Mouse (Mus musculus) MEL (cell line): Measurements from ENCODE around the gene Fosl2. TPM values are rescaled to one million over a fixed set of nuclear protein-coding genes. Genes with fewer than 3 reads are reported as not detected.

Experiments used
- DNase-seq: peaks from one replicate; pipeline ENCODE4 v3.0.0; 2011; ENCODE audit warnings: low read depth, low spot score
- H3K27ac ChIP-seq: 2 replicates; pipeline ENCODE4 v1.5.1; 2012; ENCODE audit warnings: low read depth, mild to moderate bottlenecking, control low read depth, low read length, moderate library complexity; ENCODE audit not compliant: control insufficient read depth
- H3K27me3 ChIP-seq, 2 experiments: fragments of 150-350 bp in 1 of 2; sonication (generic) in 1 of 2; 2 replicates each; pipeline ENCODE4 v1.6.1; 2012; ENCODE audit warnings: low read length in 2 of 2, mild to moderate bottlenecking in 2 of 2, improper control_type of control experiment in 1 of 2, moderate library complexity in 1 of 2; ENCODE audit not compliant: insufficient read depth in 2 of 2, control insufficient read depth in 1 of 2
- H3K36me3 ChIP-seq, 2 experiments: 2 replicates each; pipeline ENCODE4 v1.6.1; 2012 to 2014; ENCODE audit warnings: low read length in 2 of 2, improper control_type of control experiment in 1 of 2, inconsistent platforms in 1 of 2, mild to moderate bottlenecking in 1 of 2; ENCODE audit not compliant: insufficient read depth in 2 of 2, control insufficient read depth in 1 of 2
- H3K4me1 ChIP-seq, 2 experiments: fragments of 150-350 bp in 1 of 2; sonication (generic) in 1 of 2; 2 replicates each; pipeline ENCODE4 v1.6.1; 2012; ENCODE audit warnings: low read length in 2 of 2, improper control_type of control experiment in 1 of 2, mild to moderate bottlenecking in 1 of 2; ENCODE audit not compliant: insufficient read depth in 2 of 2, control insufficient read depth in 1 of 2
- H3K4me3 ChIP-seq, 2 experiments: fragments of 150-350 bp in 1 of 2; sonication (generic) in 1 of 2; 2 replicates each; pipeline ENCODE4 v1.5.1; 2012; ENCODE audit warnings: low read depth in 2 of 2, low read length in 2 of 2, mild to moderate bottlenecking in 2 of 2, moderate library complexity in 2 of 2, control low read depth in 1 of 2, improper control_type of control experiment in 1 of 2; ENCODE audit not compliant: control insufficient read depth in 1 of 2, insufficient read depth in 1 of 2
- H3K79me2 ChIP-seq: 2 replicates; pipeline ENCODE4 v1.6.1; 2012; ENCODE audit warnings: mild to moderate bottlenecking, low read length, moderate library complexity; ENCODE audit not compliant: control insufficient read depth, poor library complexity, insufficient read depth
- H3K9ac ChIP-seq: 2 replicates; pipeline ENCODE4 v1.6.1; 2012; ENCODE audit warnings: low read depth, mild to moderate bottlenecking, control low read depth, low read length, moderate library complexity; ENCODE audit not compliant: control insufficient read depth, poor library complexity, severe bottlenecking
- H3K9me3 ChIP-seq: fragments of 150-350 bp; sonication (generic); replicated peaks from 2 replicates; pipeline ENCODE4 v1.6.1; 2012; ENCODE audit warnings: mild to moderate bottlenecking, low read length, improper control_type of control experiment, moderate library complexity; ENCODE audit not compliant: insufficient read depth
- BHLHE40 ChIP-seq: IDR thresholded peaks from 2 replicates; pipeline ENCODE4 v1.6.1; 2012; ENCODE audit warnings: low read depth, mild to moderate bottlenecking, inconsistent platforms, low read length, improper control_type of control experiment, borderline replicate concordance
- CTCF ChIP-seq, 3 experiments: IDR thresholded peaks in 2 of 3; conservative IDR thresholded peaks in 1 of 3; 2 replicates each; pipeline ENCODE4 v1.5.1; 2011 to 2012; ENCODE audit warnings: low read length in 3 of 3, low read depth in 2 of 3, mild to moderate bottlenecking in 2 of 3, improper control_type of control experiment in 1 of 3, inconsistent platforms in 1 of 3, mixed read lengths in 1 of 3, moderate library complexity in 1 of 3; ENCODE audit not compliant: control insufficient read depth in 1 of 3, insufficient read depth in 1 of 3, poor library complexity in 1 of 3, severe bottlenecking in 1 of 3
- EP300 ChIP-seq, 2 experiments: IDR thresholded peaks; 2 replicates each; pipeline ENCODE4 v1.6.1; 2011; ENCODE audit warnings: improper control_type of control experiment in 2 of 2, low read length in 2 of 2, low read depth in 1 of 2, mild to moderate bottlenecking in 1 of 2
- GABPA ChIP-seq: IDR thresholded peaks from 2 replicates; pipeline ENCODE4 v1.6.1; 2012; ENCODE audit warnings: low read depth, mild to moderate bottlenecking, inconsistent platforms, low read length, improper control_type of control experiment, moderate library complexity
- MAX ChIP-seq: IDR thresholded peaks from 2 replicates; pipeline ENCODE4 v1.6.1; 2011; ENCODE audit warnings: low read length, improper control_type of control experiment
- MAZ ChIP-seq: IDR thresholded peaks from 2 replicates; pipeline ENCODE4 v1.6.1; 2012; ENCODE audit warnings: low read depth, mild to moderate bottlenecking, inconsistent platforms, low read length, improper control_type of control experiment
- MYC ChIP-seq: IDR thresholded peaks from 2 replicates; pipeline ENCODE4 v1.6.1; 2011; ENCODE audit warnings: low read depth, mild to moderate bottlenecking, low read length, improper control_type of control experiment, moderate library complexity
- NELFE ChIP-seq: IDR thresholded peaks from 2 replicates; pipeline ENCODE4 v1.6.1; 2011; ENCODE audit warnings: low read depth, low read length, improper control_type of control experiment
- POLR2AphosphoS2 ChIP-seq: IDR thresholded peaks from 2 replicates; pipeline ENCODE4 v1.6.1; 2011; ENCODE audit warnings: low read length, improper control_type of control experiment
- POLR2AphosphoS5 ChIP-seq: IDR thresholded peaks from 2 replicates; pipeline ENCODE4 v1.6.1; 2012; ENCODE audit warnings: low read depth, borderline replicate concordance, mild to moderate bottlenecking, inconsistent platforms, low read length, moderate library complexity, mixed read lengths
- RAD21 ChIP-seq: IDR thresholded peaks from 2 replicates; pipeline ENCODE4 v1.6.1; 2011; ENCODE audit warnings: mild to moderate bottlenecking, low read depth, low read length, improper control_type of control experiment
- SMC3 ChIP-seq: IDR thresholded peaks from 2 replicates; pipeline ENCODE4 v1.6.1; 2011; ENCODE audit warnings: low read depth, low read length, improper control_type of control experiment
- TCF12 ChIP-seq: IDR thresholded peaks from 2 replicates; pipeline ENCODE4 v1.6.1; 2014; ENCODE audit warnings: low read depth, mild to moderate bottlenecking, inconsistent platforms, low read length, improper control_type of control experiment, moderate library complexity
- UBTF ChIP-seq: IDR thresholded peaks from 2 replicates; pipeline ENCODE4 v1.6.1; 2012; ENCODE audit warnings: low read depth, mild to moderate bottlenecking, inconsistent platforms, low read length, improper control_type of control experiment, moderate library complexity, borderline replicate concordance; ENCODE audit not compliant: insufficient read depth
- USF1 ChIP-seq: IDR thresholded peaks from 2 replicates; pipeline ENCODE4 v1.6.1; 2014; ENCODE audit warnings: low read depth, mild to moderate bottlenecking, inconsistent platforms, low read length, improper control_type of control experiment, moderate library complexity
- ZC3H11A ChIP-seq: IDR thresholded peaks from 2 replicates; pipeline ENCODE4 v1.6.1; 2012; ENCODE audit warnings: low read depth, mild to moderate bottlenecking, inconsistent platforms, low read length, improper control_type of control experiment
- ZKSCAN1 ChIP-seq: IDR thresholded peaks from 2 replicates; pipeline ENCODE4 v1.6.1; 2012; ENCODE audit warnings: low read depth, mild to moderate bottlenecking, inconsistent platforms, low read length, improper control_type of control experiment, moderate library complexity
- polyA plus RNA-seq, 2 experiments: library from polyadenylated mRNA; stranded (reverse) in 1 of 2; unstranded in 1 of 2; fragments of >175 nt in 1 of 2; fragments of >200 nt in 1 of 2; gene quantifications; 2 replicates each; pipeline versions ENCODE4 v1.2.1 to v1.2.4; 2012; ENCODE audit warnings: low replicate concordance in 2 of 2, low read depth in 1 of 2; ENCODE audit not compliant: insufficient read length in 2 of 2, insufficient read depth in 1 of 2, missing spikeins in 1 of 2
- total RNA-seq: library from RNA; depleted of rRNA; stranded (reverse); fragments of 300-350 nt; gene quantifications from 2 replicates; pipeline ENCODE4 v1.2.3, GENCODE M21; 2012

Gene Fosl2
- total and polyA plus RNA-seq, 3 experiments: 3.3 to 22.1 (median 12.0) TPM

GRCm38 (mm10) chr5:32199594-32199993, 64.0 kb downstream of the Fosl2 start:
- Histone ChIP-seq H3K27ac (no peak overlapping the region), H3K79me2 (no peaks in the 10 kb centered on the region), H3K9me3 (no peaks in the 10 kb centered on the region), H3K4me1 (peaks cover 0 to 13% of the 10 kb centered on the region in 2 experiments; a peak in 1 of 4 replicates), H3K36me3 (peaks cover 0 to 3% of the 10 kb centered on the region in 2 experiments; a peak in 1 of 4 replicates), H3K9ac (no peak overlapping the region), H3K27me3 (no peaks in the 10 kb centered on the region; a peak in 1 of 4 replicates), H3K4me3 (no peak overlapping the region)
- TF ChIP-seq USF1 (no peak), ZC3H11A (no peak), EP300 (IDR thresholded peaks at IDR 0.05; ENCODE audit: low read depth in 1 of 2, low read length in 2 of 2) (no peak), ZKSCAN1 (no peak), BHLHE40 (no peak), MAX (no peak), UBTF (no peak), CTCF (IDR thresholded peaks at IDR 0.05 in 2 of 3, conservative IDR thresholded peaks at IDR 0.05 in 1 of 3; ENCODE audit: control insufficient read depth in 1 of 3, insufficient read depth in 1 of 3, low read depth in 2 of 3, low read length in 3 of 3, poor library complexity in 1 of 3, severe bottlenecking in 1 of 3) (no peak), TCF12 (no peak), GABPA (no peak), POLR2AphosphoS2 (no peak), MAZ (no peak), MYC (no peak), NELFE (no peak)
- no peak for DNase-seq

- TF ChIP-seq CTCF (IDR thresholded peaks at IDR 0.05 in 2 of 3, conservative IDR thresholded peaks at IDR 0.05 in 1 of 3; ENCODE audit: control insufficient read depth in 1 of 3, insufficient read depth in 1 of 3, low read depth in 2 of 3, low read length in 3 of 3, poor library complexity in 1 of 3, severe bottlenecking in 1 of 3): peak; percentile 78 to 92 (median 79)
- peak; percentile 79 for TF ChIP-seq SMC3
- peak; percentile 53 for TF ChIP-seq ZC3H11A
- TF ChIP-seq POLR2AphosphoS5: no peak
- TF ChIP-seq MAX: no peak
- peak; percentile 62 for TF ChIP-seq RAD21
- no peak overlapping the region for H3K4me3 ChIP-seq
- H3K36me3 ChIP-seq: no peaks in the 10 kb centered on the region
- no peaks in the 10 kb centered on the region for H3K9me3 ChIP-seq
- no peak overlapping the region for H3K9ac ChIP-seq
- peaks cover 8 to 21% of the 10 kb centered on the region in 2 experiments for H3K27me3 ChIP-seq
- H3K4me1 ChIP-seq: no peaks in the 10 kb centered on the region
- no peaks in the 10 kb centered on the region for H3K79me2 ChIP-seq
- H3K27ac ChIP-seq: no peak overlapping the region
- DNase-seq: peak; percentile 62
Measured at GRCm38 (mm10) chr5:32204653-32205052, 69.1 kb downstream of the Fosl2 start.
